Mouse (Mus musculus) intestine, embryonic 16.5 days (tissue): ENCODE measurements at regions not wholly inside any gene's neighbourhood (a gene's known extent, or its start where the extent isn't known, plus 50 kb on each side); places are given as distances from the start of the nearest gene placed in this dataset.
A peak's percentile ranks its signal among the peaks of the same experiment; 100 is the strongest.

Experiments used
- ATAC-seq: fragments of 200-750 bp; cut with Nextera tagmentation; 2 replicates; pipeline ENCODE4 v1.8.0; 2017; ENCODE audit warnings: moderate TSS enrichment, moderate library complexity
- H3K27ac ChIP-seq: fragments of 300-500 bp; sonication (generic); 2 replicates; pipeline ENCODE4 v1.5.1; 2014; ENCODE audit warnings: mild to moderate bottlenecking, low read length
- H3K27me3 ChIP-seq: fragments of 300-500 bp; sonication (generic); replicated peaks from 2 replicates; pipeline ENCODE4 v1.6.1; 2014; ENCODE audit warnings: low read length, control low read depth, mixed read lengths; ENCODE audit not compliant: control insufficient read depth, insufficient read depth
- H3K36me3 ChIP-seq: fragments of 300-500 bp; sonication (generic); 2 replicates; pipeline ENCODE4 v1.6.1; 2014; ENCODE audit warnings: low read length, control low read depth; ENCODE audit not compliant: control insufficient read depth, insufficient read depth
- H3K4me1 ChIP-seq: fragments of 300-500 bp; sonication (generic); 2 replicates; pipeline ENCODE4 v1.6.1; 2014; ENCODE audit warnings: low read length, control low read depth, mixed read lengths; ENCODE audit not compliant: control insufficient read depth, insufficient read depth
- H3K4me2 ChIP-seq: fragments of 300-500 bp; sonication (generic); 2 replicates; pipeline ENCODE4 v1.6.1; 2014; ENCODE audit warnings: low read depth, low read length, control low read depth
- H3K4me3 ChIP-seq: fragments of 300-500 bp; sonication (generic); 2 replicates; pipeline ENCODE4 v1.5.1; 2014; ENCODE audit warnings: mild to moderate bottlenecking, low read length
- H3K9ac ChIP-seq: fragments of 300-500 bp; sonication (generic); 2 replicates; pipeline ENCODE4 v1.6.1; 2014; ENCODE audit warnings: low read depth, low read length
- H3K9me3 ChIP-seq: fragments of 300-500 bp; sonication (generic); 2 replicates; pipeline ENCODE4 v1.6.1; 2016; ENCODE audit warnings: low read length, control low read depth; ENCODE audit not compliant: control insufficient read depth
- WGBS: fragments of 180-500 bp; shearing (Covaris S2); extraction: QIAGEN DNeasy Blood & Tissue Kit; methylation state at CpG from one replicate; pipeline ENCODE4 v1.1.7; 2014; 5-methylcytosine and 5-hydroxymethylcytosine counted together

GRCm38 (mm10) chr8:126733307-126733706 lies 139.5 kb upstream of the Irf2bp2 start:
- H3K9ac ChIP-seq = no peak overlapping the region
- 65% methylated on average over 7 of the region's 7 CpGs for WGBS
- H3K27me3 ChIP-seq = no peaks in the 10 kb centered on the region
- H3K4me2 ChIP-seq = no peak overlapping the region
- no peak for ATAC-seq
- no peak overlapping the region for H3K4me3 ChIP-seq
- H3K36me3 ChIP-seq = no peaks in the 10 kb centered on the region
- H3K4me1 ChIP-seq = peaks cover 44% of the 10 kb centered on the region
- no peaks in the 10 kb centered on the region for H3K9me3 ChIP-seq
- H3K27ac ChIP-seq = peak overlapping the region; percentile 9; the same call in 1 of the 2 replicates

- no peak overlapping the region for H3K4me2 ChIP-seq
- no peak overlapping the region for H3K27ac ChIP-seq
- no peaks in the 10 kb centered on the region for H3K36me3 ChIP-seq
- WGBS = 88% methylated on average over 3 of the region's 3 CpGs
- no peak for ATAC-seq
- H3K9ac ChIP-seq = no peak overlapping the region
- peaks cover 21% of the 10 kb centered on the region for H3K4me1 ChIP-seq
- no peaks in the 10 kb centered on the region for H3K9me3 ChIP-seq
- H3K4me3 ChIP-seq = no peak overlapping the region
- H3K27me3 ChIP-seq = no peaks in the 10 kb centered on the region
Observed at GRCm38 (mm10) chr8:126730017-126730631, 136.3 kb upstream of the Irf2bp2 start.

- Histone ChIP-seq H3K4me1 (peaks cover 11% of the 10 kb centered on the region), H3K4me3 (no peak overlapping the region), H3K36me3 (no peaks in the 10 kb centered on the region), H3K4me2 (no peak overlapping the region), H3K9ac (0 out of 2 replicates have a peak overlapping the region, but pooled peaks have one; percentile 15), H3K9me3 (no peaks in the 10 kb centered on the region), H3K27ac (0 out of 2 replicates have a peak overlapping the region, but pooled peaks have one; percentile 1), H3K27me3 (no peaks in the 10 kb centered on the region)
- 69% methylated on average over 12 of the region's 12 CpGs for WGBS
- ATAC-seq = no peak
Observed at GRCm38 (mm10) chr8:126728987-126729632, 135.3 kb upstream of the Irf2bp2 start.

GRCm38 (mm10) chr8:126728135-126728534 lies 134.3 kb upstream of the Irf2bp2 start:
- Histone ChIP-seq H3K9ac (no peak overlapping the region), H3K27ac (no peak overlapping the region), H3K4me1 (peaks cover 6% of the 10 kb centered on the region), H3K36me3 (no peaks in the 10 kb centered on the region), H3K9me3 (no peaks in the 10 kb centered on the region), H3K4me2 (no peak overlapping the region), H3K27me3 (no peaks in the 10 kb centered on the region), H3K4me3 (no peak overlapping the region)
- ATAC-seq = no peak
- 91% methylated on average over 5 of the region's 5 CpGs for WGBS

GRCm38 (mm10) chr8:126727068-126727467 lies 133.3 kb upstream of the Irf2bp2 start:
- H3K4me3 ChIP-seq = no peak overlapping the region
- H3K9ac ChIP-seq = no peak overlapping the region
- peaks cover 6% of the 10 kb centered on the region for H3K4me1 ChIP-seq
- no peak overlapping the region for H3K27ac ChIP-seq
- H3K4me2 ChIP-seq = no peak overlapping the region
- H3K27me3 ChIP-seq = no peaks in the 10 kb centered on the region
- H3K9me3 ChIP-seq = no peaks in the 10 kb centered on the region
- no peak for ATAC-seq
- 90% methylated on average over 2 of the region's 2 CpGs for WGBS
- no peaks in the 10 kb centered on the region for H3K36me3 ChIP-seq

GRCm38 (mm10) chr8:126723259-126724122 lies 129.7 kb upstream of the Irf2bp2 start:
- WGBS = 63% methylated on average over 9 of the region's 9 CpGs
- H3K27me3 ChIP-seq = no peaks in the 10 kb centered on the region
- no peaks in the 10 kb centered on the region; the same call in 1 of the 2 replicates for H3K4me1 ChIP-seq
- no peaks in the 10 kb centered on the region for H3K9me3 ChIP-seq
- no peak overlapping the region for H3K9ac ChIP-seq
- H3K4me3 ChIP-seq = no peak overlapping the region
- peak; percentile 75 for ATAC-seq
- no peaks in the 10 kb centered on the region for H3K36me3 ChIP-seq
- no peak overlapping the region for H3K4me2 ChIP-seq
- peak overlapping the region; percentile 42 for H3K27ac ChIP-seq

GRCm38 (mm10) chr8:126721621-126722020 lies 127.8 kb upstream of the Irf2bp2 start:
- H3K27me3 ChIP-seq = no peaks in the 10 kb centered on the region
- H3K9me3 ChIP-seq = no peaks in the 10 kb centered on the region
- no peaks in the 10 kb centered on the region for H3K36me3 ChIP-seq
- H3K4me3 ChIP-seq = no peak overlapping the region
- H3K4me2 ChIP-seq = no peak overlapping the region
- no peaks in the 10 kb centered on the region; the same call in 1 of the 2 replicates for H3K4me1 ChIP-seq
- WGBS = 53% methylated on average over 10 of the region's 10 CpGs
- ATAC-seq = no peak
- no peak overlapping the region for H3K9ac ChIP-seq
- no peak overlapping the region for H3K27ac ChIP-seq

GRCm38 (mm10) chr8:126720473-126721145 lies 126.8 kb upstream of the Irf2bp2 start:
- Histone ChIP-seq H3K4me1 (no peaks in the 10 kb centered on the region; the same call in 1 of the 2 replicates), H3K9me3 (no peaks in the 10 kb centered on the region), H3K4me3 (no peak overlapping the region), H3K27me3 (no peaks in the 10 kb centered on the region), H3K9ac (no peak overlapping the region), H3K4me2 (no peak overlapping the region), H3K36me3 (no peaks in the 10 kb centered on the region), H3K27ac (no peak overlapping the region)
- WGBS = 89% methylated on average over 4 of the region's 4 CpGs
- ATAC-seq = peak; percentile 32; the same call in 1 of the 2 replicates

- Histone ChIP-seq H3K27ac (no peak overlapping the region), H3K36me3 (no peaks in the 10 kb centered on the region), H3K9ac (no peak overlapping the region), H3K4me1 (no peaks in the 10 kb centered on the region; the same call in 1 of the 2 replicates), H3K4me2 (no peak overlapping the region), H3K9me3 (no peaks in the 10 kb centered on the region), H3K27me3 (no peaks in the 10 kb centered on the region), H3K4me3 (no peak overlapping the region)
- 61% methylated on average over 2 of the region's 2 CpGs for WGBS
- ATAC-seq = no peak
Observed at GRCm38 (mm10) chr8:126719748-126720147, 126.0 kb upstream of the Irf2bp2 start.
